Mouse (Mus musculus): ENCODE measurements around the gene Sos2. TPM values are rescaled to one million over a fixed set of nuclear protein-coding genes. Genes with fewer than 3 reads are reported as not detected.

Sos2 gene
- 7.8 and 8.2 TPM in 2 replicates for polyA plus RNA-seq (2016; fragmentation: Nextera tagmentation; extraction: Ambion mirVana)

DNA sequence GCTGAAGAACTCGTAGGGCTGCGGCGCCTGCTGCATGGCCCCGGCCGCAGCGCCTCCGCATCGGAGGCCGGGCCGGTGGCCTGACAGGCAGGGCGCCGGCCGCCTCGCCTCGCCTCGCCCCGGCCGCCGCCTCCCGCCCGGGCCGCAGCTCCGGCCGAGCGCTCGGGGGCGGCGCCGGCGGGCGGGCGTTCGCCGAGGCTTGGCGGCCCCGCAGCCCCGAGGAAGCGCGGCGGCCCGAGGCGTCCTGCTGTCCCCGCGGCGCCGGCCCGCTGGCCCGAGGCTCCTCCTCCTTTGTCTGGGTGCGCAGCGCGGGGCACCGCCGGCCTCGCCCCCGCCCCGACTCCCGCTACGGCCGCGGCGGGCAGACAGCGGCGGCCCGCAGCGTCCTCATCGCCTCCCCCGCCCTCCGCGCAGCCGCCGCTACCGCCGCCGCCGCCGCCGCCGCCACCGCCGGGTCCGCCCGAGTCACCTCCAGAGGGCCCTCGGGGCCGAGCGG is at the start of gene Sos2:
TSS of gene Sos2 (minus strand) at position 287 of the 496 bp plus-strand sequence.
- Histone ChIP-seq H3K9me3 (no peaks in the 10 kb centered on the region), H3K27me3 (ENCODE audit: poor library complexity, severe bottlenecking) (peaks cover 11% of the 10 kb centered on the region; the same call in 1 of the 2 replicates), H3K36me3 (replicated peaks) (no peaks in the 10 kb centered on the region), H3K4me3 (peak within 1 kb of the TSS; percentile 91), H3K27ac (peak within 1 kb of the TSS; percentile 96), H3K4me1 (peaks cover 20% of the 10 kb centered on the region)
- under 1% methylated on average over 76 of the region's 85 CpGs for WGBS
- DNase-seq (ENCODE audit: extremely low spot score, low spot score): peak; percentile 57

DNA sequence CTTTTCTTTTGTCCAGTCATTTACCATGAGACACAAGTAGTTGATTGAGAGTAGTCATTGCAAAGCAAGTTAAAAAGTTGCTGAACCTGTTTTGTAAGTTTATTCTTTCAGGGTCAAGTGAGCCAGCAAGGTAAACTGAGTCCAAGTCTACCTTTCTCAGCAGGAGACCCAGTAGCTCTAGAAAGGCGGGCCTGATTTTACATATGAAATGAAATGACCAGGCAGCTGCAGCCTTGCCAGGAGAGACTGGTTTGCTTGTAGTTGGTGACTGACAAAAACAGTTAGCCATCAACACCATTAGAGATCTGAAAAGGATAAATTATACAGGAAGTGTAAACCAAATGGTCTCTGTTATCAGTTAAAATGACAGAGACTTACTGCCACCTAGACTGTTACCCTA is 48.7 kb upstream of the Sos2 start:
- Histone ChIP-seq H3K4me1 (peaks cover 6% of the 10 kb centered on the region), H3K27me3 (ENCODE audit: poor library complexity, severe bottlenecking) (no peaks in the 10 kb centered on the region), H3K9me3 (no peaks in the 10 kb centered on the region), H3K27ac (no peak overlapping the region), H3K4me3 (no peak overlapping the region), H3K36me3 (replicated peaks) (no peaks in the 10 kb centered on the region)
- WGBS: 83% methylated on average over 1 of the region's 1 CpGs
- DNase-seq (ENCODE audit: extremely low spot score, low spot score): no peak

DNA sequence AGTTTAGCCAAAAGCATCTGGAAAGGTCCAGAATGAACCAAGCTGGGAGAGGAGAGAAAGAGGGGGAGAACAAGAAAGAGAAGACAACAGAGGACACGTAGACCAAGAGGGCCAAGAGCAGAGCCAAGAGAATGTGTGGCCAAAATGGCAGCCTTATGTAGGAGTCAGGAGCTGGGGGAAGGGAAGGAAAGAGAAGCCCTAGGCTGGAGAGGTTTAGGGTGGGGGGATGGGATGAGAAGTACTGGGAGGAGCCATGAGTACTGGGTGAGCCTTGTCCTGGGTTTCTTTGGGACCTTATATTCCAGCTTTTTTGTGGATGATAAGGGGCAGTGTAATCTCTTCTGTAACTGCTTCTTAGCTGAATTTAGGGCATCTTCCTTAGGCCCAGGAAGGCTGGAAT is 47.6 kb upstream of the Sos2 start:
- DNase-seq (ENCODE audit: extremely low spot score, low spot score): no peak
- Histone ChIP-seq H3K4me1 (peaks cover 14% of the 10 kb centered on the region), H3K27me3 (ENCODE audit: poor library complexity, severe bottlenecking) (no peaks in the 10 kb centered on the region), H3K36me3 (replicated peaks) (no peaks in the 10 kb centered on the region), H3K27ac (no peak overlapping the region), H3K4me3 (no peak overlapping the region), H3K9me3 (no peaks in the 10 kb centered on the region)
- 93% methylated on average over 1 of the region's 1 CpGs for WGBS

DNA sequence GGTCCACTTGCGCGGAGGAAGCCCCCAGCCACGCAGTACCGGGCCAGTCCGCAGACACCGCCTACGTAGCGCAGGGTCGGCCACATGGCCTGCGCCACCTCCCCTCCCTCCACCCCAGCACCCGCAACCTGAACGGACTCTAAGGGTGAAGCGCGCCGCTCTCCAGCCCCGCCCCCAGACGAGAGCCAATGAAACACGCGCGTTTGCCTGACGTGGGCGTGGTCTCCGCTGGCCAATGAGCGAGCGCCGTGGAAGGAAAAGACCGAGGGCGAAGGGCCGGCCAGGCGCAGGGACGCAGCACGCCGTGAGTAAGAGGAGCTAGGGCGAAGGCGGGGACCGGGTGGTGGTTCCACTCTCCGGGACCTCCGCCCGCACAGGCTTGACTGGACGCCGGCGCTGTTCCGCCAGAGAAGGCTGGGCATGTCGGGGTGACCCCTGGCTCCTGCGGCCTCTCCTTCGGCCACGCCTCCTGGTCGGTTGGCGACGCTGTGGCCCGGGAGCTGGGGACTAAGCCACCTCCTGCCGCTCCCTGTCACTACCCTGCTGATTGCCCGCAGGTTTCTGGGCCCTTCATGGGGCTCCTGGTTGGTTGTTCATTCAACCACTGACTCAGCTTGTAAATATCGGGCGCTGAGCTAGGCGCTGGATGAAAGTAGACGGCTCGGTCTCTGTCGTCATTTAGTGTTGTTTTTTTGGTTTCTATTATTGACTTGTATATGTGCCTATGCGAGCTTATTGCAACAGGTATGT is 43.2 kb upstream of the Sos2 start, which contains the start of the genes L2hgdh and Atp5s:
TSS of gene L2hgdh (minus strand) at position 163 of the 750 bp plus-strand sequence.
TSS of gene Atp5s (plus strand) at position 240 of the 750 bp plus-strand sequence.
- under 1% methylated on average over 60 of the region's 60 CpGs for WGBS
- Histone ChIP-seq H3K4me3 (peak within 1 kb of the TSS; percentile 82), H3K27ac (peak within 1 kb of the TSS; percentile 88), H3K4me1 (peaks cover 24% of the 10 kb centered on the region), H3K9me3 (peaks cover 10% of the 10 kb centered on the region), H3K27me3 (ENCODE audit: poor library complexity, severe bottlenecking) (no peaks in the 10 kb centered on the region), H3K36me3 (replicated peaks) (peaks cover 22% of the 10 kb centered on the region)
- peak; percentile 97 for DNase-seq (ENCODE audit: extremely low spot score, low spot score)

DNA sequence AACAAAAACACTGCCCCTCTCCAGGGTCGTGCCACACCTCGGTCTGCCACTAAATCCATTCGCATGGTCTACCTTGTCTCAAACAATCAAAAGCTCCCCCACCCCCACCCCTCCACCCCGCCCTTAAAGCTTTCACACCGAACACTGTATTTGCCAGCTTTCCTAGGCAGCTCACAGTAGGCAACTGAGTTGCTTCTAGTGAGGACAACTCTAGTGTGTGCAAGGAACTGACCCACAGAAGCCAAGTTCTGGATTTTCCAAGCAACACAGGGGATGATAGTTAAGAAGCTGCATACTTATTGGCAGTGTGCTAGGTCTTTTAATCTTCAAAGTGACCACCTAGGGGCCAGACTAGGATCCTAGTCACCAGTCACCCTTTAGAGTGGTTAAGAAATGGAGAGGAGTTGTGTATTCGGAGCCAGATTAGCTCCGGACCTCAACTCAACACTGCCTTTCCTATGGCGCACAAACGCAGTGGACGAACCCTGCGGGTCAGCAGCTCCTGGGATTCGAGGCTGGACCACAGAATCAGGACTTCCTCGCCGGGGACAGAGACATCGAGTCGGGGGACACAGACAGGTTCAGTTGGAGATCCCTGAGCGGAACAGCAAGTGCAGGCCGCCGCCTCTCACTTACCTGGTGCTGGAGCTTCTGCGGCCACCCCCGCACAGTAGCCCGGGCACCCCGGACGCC is 42.5 kb upstream of the Sos2 start:
- WGBS: 3% methylated on average over 24 of the region's 24 CpGs
- Histone ChIP-seq H3K27me3 (ENCODE audit: poor library complexity, severe bottlenecking) (no peaks in the 10 kb centered on the region), H3K9me3 (peaks cover 17% of the 10 kb centered on the region), H3K4me1 (peaks cover 24% of the 10 kb centered on the region), H3K27ac (peak overlapping the region; percentile 88), H3K4me3 (peak overlapping the region; percentile 82), H3K36me3 (replicated peaks) (peaks cover 30% of the 10 kb centered on the region)
- no peak for DNase-seq (ENCODE audit: extremely low spot score, low spot score)

DNA sequence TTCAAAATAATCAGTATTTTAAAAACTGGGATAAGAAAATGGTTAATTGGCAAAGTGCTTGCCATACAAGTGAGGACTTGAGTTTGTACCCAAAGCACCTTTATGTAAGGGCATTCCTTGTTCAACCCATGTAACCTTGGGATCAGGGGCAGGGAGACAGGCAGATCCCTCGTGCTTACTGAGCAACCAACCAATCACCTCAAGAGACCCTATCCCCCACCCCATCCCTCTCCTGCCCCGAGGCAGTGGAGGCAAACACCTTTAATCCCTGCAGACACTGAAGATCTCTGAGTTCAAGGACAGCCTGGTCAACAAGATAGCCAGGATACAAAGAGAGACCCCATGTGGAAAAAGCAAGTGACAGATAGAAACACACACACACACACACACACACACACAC is 41.7 kb upstream of the Sos2 start:
- peaks cover 25% of the 10 kb centered on the region for H3K9me3 ChIP-seq
- 63% methylated on average over 2 of the region's 2 CpGs for WGBS
- peak overlapping the region; percentile 82 for H3K4me3 ChIP-seq
- no peaks in the 10 kb centered on the region for H3K27me3 ChIP-seq (ENCODE audit: poor library complexity, severe bottlenecking)
- DNase-seq (ENCODE audit: extremely low spot score, low spot score): no peak
- H3K36me3 ChIP-seq (replicated peaks): peaks cover 38% of the 10 kb centered on the region
- H3K27ac ChIP-seq: no peak overlapping the region
- peaks cover 24% of the 10 kb centered on the region for H3K4me1 ChIP-seq

DNA sequence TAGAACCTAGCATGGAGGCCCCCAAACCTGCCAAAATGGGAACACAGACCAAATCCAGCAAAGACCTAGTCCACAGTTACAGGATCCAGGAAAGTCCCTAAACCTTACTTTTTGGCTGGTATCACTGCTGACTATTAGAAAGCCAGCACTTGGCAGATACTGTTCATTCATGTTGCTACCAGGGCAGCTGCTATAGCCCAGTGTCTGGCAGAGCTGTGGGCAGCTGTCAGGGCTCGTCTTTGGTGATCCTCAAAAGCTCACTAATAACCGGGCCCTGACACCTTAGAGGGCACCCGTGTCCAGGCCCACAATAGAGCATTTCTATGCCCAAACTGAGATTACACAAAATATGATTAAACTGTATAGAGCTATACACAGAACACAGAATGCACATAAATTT is 41.2 kb upstream of the Sos2 start:
- no peak for DNase-seq (ENCODE audit: extremely low spot score, low spot score)
- H3K9me3 ChIP-seq: peaks cover 30% of the 10 kb centered on the region
- peaks cover 43% of the 10 kb centered on the region for H3K36me3 ChIP-seq (replicated peaks)
- H3K4me3 ChIP-seq: no peak overlapping the region
- H3K27me3 ChIP-seq (ENCODE audit: poor library complexity, severe bottlenecking): no peaks in the 10 kb centered on the region
- H3K4me1 ChIP-seq: peaks cover 24% of the 10 kb centered on the region
- H3K27ac ChIP-seq: no peak overlapping the region
- WGBS: 92% methylated on average over 3 of the region's 3 CpGs

DNA sequence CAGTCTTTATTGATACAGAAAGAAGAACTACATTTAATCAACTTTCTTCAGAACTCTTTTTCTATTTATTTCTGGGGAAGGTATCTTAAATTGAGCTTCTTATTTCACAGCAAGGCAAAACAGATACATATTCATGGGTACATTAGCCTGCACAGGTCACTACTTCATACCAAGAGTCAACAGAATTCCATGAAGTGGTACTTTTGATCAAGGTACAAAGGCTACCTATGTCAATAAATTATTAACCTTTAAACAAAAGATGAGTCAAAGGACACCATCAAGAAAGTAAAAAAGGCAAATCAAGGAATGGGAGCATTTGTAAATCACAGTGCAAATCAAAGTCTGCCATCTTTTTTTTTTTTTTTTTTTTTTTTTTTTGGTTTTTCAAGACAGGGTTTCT is 32.0 kb upstream of the Sos2 start:
- Histone ChIP-seq H3K9me3 (peaks cover 8% of the 10 kb centered on the region), H3K36me3 (replicated peaks) (peaks cover 77% of the 10 kb centered on the region)

DNA sequence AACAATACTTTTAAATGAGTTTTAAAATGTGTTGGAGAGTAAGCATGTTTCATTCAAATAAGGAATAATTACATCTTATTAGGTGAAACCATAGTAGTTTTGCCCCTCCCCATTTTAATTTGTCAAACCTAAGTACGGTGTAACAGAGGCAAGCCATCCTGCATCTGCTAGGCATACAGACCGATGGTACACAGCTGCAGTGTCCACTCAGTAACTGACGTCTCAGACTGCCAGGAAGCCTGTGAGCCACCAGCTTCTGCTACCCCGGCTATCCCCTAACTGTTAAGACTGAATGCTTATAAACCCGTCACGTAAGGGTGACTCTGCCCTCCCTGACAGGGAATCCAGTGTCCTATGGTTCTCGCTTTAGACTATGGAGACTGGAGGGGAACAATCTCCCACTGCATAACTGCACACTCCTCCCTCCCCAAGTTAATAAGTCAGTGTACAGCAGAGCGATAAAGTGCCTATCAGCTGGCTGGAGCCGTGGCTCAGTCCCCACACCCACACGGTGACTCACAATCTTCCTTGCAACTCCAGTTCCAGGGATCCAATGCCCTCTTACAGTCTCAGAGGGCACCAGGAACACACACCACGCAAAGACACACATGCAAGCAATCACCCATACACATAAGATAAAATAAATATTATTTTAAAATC is 23.3 kb upstream of the Sos2 start:
- Histone ChIP-seq H3K36me3 (replicated peaks) (peaks cover 42% of the 10 kb centered on the region), H3K4me1 (no peaks in the 10 kb centered on the region), H3K4me3 (no peak overlapping the region), H3K9me3 (no peaks in the 10 kb centered on the region), H3K27me3 (ENCODE audit: poor library complexity, severe bottlenecking) (no peaks in the 10 kb centered on the region), H3K27ac (no peak overlapping the region)
- DNase-seq (ENCODE audit: extremely low spot score, low spot score): no peak
- WGBS: 93% methylated on average over 11 of the region's 11 CpGs

More for the DNA sequence above, 32.0 kb upstream of the Sos2 start:
- no peak for DNase-seq (ENCODE audit: extremely low spot score, low spot score)
- Histone ChIP-seq H3K27me3 (ENCODE audit: poor library complexity, severe bottlenecking) (no peaks in the 10 kb centered on the region), H3K4me3 (no peak overlapping the region), H3K4me1 (no peaks in the 10 kb centered on the region), H3K27ac (no peak overlapping the region)

DNA sequence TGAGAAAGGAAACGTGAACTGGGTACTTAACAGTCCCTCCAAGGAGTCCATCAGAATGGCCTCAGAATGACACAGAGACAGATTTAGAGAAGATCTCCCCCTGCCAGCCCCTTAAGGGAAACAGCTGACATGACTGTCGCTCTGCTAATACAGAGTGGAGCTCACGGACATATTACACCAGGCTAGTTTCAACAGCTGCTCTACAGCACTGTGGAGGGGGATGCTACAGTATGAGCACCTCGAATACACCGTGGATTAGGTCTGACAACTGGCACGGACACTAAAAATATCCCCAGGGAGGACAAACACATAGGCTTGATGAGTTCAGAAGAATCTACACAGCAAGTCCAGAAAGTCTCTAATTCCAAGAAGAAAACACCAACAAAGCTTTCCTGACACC is 16.7 kb upstream of the Sos2 start:
- Histone ChIP-seq H3K4me1 (no peaks in the 10 kb centered on the region), H3K27me3 (ENCODE audit: poor library complexity, severe bottlenecking) (no peaks in the 10 kb centered on the region), H3K9me3 (no peaks in the 10 kb centered on the region), H3K36me3 (replicated peaks) (peaks cover 43% of the 10 kb centered on the region), H3K4me3 (no peak overlapping the region), H3K27ac (no peak overlapping the region)
- DNase-seq (ENCODE audit: extremely low spot score, low spot score): no peak
- 93% methylated on average over 6 of the region's 6 CpGs for WGBS

DNA sequence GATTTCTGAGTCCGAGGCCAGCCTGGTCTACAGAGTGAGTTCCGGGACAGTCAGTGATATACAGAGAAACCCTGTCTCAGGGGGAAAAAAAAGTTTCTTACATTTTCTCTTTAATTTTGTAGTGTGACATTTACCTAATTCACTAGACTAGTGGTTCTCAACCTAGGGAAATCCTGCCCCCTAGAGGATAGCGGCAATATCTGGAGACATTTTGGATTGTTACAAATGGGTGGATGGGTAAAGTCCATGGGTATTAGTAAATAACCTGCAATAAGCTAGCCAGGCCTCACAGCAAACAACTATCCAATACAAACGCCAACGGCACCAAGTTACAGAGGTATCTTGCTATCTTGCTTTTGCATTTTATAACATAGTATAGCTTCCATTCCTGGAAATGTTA is 15.1 kb upstream of the Sos2 start:
- 79% methylated on average over 5 of the region's 5 CpGs for WGBS
- DNase-seq (ENCODE audit: extremely low spot score, low spot score): no peak

DNA sequence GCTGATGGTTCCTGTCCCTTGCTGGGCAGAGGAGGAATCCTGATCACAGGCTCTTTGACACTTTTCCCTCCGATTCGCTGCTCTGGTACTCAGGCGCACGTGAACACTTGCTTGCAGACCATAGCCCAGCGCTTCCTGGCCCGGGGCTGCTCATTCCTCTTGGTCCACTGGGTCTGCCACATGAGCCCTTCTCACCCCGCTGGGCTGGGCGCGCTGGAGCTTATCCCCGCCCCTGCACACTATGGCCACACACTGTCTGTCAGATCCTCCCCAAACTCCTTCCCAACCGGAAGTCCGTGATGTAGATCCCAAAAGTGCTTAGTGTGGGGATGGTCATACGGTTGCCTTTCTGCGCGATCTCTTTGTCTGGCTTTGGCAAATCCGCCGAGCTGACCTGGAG is 11.8 kb upstream of the Sos2 start:
- 76% methylated on average over 17 of the region's 17 CpGs for WGBS
- DNase-seq (ENCODE audit: extremely low spot score, low spot score): no peak
- H3K4me3 ChIP-seq: no peak overlapping the region

More for the DNA sequence above, 15.1 kb upstream of the Sos2 start:
- Histone ChIP-seq H3K27ac (no peak overlapping the region), H3K27me3 (ENCODE audit: poor library complexity, severe bottlenecking) (no peaks in the 10 kb centered on the region), H3K9me3 (no peaks in the 10 kb centered on the region), H3K4me3 (no peak overlapping the region), H3K4me1 (no peaks in the 10 kb centered on the region), H3K36me3 (replicated peaks) (peaks cover 41% of the 10 kb centered on the region)

More for the DNA sequence above, 11.8 kb upstream of the Sos2 start:
- Histone ChIP-seq H3K27ac (no peak overlapping the region), H3K36me3 (replicated peaks) (peaks cover 21% of the 10 kb centered on the region), H3K9me3 (no peaks in the 10 kb centered on the region), H3K27me3 (ENCODE audit: poor library complexity, severe bottlenecking) (no peaks in the 10 kb centered on the region), H3K4me1 (no peaks in the 10 kb centered on the region)
